Mouse (Mus musculus) erythroid progenitor cell, adult 5-6 weeks (primary cell): ENCODE results near the gene Myo5a. TPM values are rescaled to one million over a fixed set of nuclear protein-coding genes. Genes with fewer than 3 reads are reported as not detected.
"Not testable (repeated sequence)": the region's sequence is repeated elsewhere in the genome, so short reads cannot be mapped to it uniquely, and the experiment has no call there.

Experiments
- ATAC-seq: replicated peaks from 2 replicates; pipeline ENCODE4 v1.8.0; 2016; ENCODE audit warnings: moderate number of reproducible peaks, mild to moderate bottlenecking, moderate TSS enrichment, inconsistent platforms; ENCODE audit not compliant: poor library complexity, low FRiP score, severe bottlenecking
- total RNA-seq, 2 experiments: library from RNA; stranded (forward) in 1 of 2; stranded (reverse) in 1 of 2; fragments of 150-400 nt in 1 of 2; fragments of 186-747, 209-891 nt in 1 of 2; gene quantifications; 2 replicates each; pipeline versions ENCODE4 v1.2.3 to v1.2.4; 2015 to 2017; ENCODE audit warnings: low replicate concordance in 2 of 2

Gene Myo5a
- total RNA-seq, 2 experiments from 2014 or later, result 12.2 to 15.5 TPM

DNA sequence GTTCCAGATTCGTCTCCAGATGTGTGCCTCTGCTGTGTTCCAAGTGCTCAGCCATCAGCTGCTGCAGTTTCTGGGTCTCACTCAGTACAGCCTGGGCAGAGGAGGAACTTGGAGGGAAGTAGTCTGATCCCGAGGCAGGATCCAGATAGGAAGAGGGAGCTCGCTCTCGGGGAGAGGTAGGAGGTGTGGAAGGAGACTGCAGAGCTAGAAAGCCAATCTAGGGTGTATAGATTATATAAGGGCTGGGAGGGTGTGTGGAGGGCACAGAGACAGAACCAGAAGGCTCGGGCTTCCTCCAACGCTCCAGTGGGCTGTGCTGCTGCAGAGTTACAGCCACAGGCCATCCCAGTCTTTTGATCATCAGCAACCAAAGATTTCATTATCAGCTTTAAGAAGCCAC lies 172.2 kb downstream of the Myo5a start:
- no peak for ATAC-seq

DNA sequence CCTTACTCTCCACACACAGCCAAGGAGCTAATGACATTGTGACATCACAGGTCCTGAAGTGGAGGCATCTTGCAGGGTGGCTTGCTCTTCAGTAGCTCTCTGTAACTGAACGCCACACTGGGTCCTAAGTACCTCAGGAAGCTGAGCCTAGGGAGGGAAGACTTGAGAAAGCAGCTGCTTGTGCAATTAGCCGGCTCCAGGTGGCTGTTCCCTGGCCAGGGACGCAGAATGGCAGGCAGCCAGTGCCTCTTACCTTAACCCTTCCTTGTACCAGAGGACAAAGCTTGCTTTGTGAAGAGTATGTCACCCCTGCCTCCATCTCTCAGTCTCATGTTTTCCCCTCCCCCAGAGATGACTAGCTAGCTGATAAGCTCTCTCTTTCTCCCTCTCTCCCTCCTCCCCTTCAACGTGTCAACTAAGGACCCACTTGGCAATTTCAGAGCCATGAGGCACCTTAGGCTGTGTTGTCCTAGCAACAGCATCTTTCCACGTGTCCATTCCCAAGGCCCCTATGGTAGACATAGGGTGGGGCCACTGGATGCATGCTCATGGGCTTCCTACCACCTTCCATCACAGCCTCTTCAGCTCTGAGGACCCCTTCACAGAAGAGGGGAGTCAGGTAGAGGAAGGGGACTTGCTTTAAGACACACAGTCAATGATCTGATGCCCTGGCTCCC lies 173.1 kb downstream of the Myo5a start:
- no peak for ATAC-seq

DNA sequence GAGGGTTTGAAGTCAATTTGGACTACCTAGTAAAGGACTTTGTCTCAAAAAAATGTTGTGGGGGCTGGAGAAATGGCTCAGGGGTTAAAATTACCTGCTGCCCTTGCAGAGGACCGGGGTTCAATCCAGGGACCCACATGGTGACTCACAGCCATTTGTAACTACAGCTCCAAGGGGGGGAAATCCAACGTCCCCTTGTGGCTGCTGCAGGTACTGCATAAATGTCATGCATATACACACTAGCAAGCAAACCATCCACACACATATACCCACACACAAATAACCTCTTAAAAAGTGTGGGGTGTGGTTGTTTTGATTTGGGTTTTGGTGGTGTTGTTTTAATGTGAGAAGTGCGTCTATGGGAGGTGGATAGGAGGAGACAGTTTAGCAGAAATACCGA lies 173.7 kb downstream of the Myo5a start:
- no peak for ATAC-seq

DNA sequence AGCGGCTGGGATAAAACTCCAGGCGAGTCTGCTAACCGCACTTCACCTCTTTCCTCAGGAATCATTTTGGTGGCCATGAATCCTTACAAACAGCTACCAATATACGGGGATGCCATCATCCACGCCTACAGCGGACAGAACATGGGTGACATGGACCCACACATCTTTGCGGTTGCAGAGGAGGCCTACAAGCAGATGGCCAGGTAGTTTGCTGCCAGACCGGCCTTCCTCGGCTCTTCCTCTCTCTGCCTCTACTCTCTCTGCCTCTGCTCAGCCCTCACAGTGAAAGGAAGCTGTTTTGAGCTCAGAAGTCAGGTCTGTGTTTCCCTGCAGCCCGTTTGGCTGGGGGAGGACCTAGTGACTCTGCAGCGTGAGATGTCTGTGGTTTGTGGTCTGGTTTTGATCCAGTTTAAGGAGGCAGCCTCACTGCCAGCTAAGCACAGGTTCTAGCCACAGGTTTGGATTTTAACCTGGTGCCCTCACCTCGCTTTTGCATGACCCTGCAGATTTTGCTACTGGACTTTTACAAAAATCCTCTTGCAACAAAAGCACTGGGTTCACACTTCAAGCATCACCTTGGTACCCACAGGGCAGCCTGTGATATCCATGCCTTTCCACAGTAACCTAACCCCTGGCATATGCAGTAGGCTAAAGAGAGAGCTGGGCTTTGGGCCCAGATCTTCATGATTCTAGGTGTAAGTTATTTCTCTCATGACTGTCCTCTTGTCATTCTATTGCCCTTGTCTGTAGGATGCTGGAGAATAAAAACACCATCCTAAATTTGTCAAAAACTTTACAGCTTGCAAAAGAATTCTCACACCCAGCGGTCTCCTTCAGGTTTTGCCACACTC lies 175.5 kb downstream of the Myo5a start:
- no peak for ATAC-seq

DNA sequence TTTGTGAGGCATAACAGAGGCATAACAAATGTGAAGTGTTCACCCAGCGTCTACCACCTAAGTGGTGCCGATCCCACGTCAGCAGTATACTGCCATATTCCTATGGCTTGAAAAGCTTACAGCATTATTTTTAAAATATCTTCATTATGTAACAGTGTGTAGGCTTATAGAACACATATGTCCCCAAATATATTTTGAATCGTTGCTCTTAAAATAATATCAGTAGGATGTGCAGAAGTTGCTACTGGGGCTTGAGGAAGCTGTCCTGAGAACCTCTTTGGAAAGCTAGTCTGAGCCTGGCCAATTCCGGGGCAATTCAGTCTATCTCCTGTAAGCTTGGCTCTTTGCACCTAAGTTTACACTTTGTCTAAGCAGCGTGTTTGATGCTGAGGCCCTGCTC lies 177.1 kb downstream of the Myo5a start:
- ATAC-seq, result no peak

DNA sequence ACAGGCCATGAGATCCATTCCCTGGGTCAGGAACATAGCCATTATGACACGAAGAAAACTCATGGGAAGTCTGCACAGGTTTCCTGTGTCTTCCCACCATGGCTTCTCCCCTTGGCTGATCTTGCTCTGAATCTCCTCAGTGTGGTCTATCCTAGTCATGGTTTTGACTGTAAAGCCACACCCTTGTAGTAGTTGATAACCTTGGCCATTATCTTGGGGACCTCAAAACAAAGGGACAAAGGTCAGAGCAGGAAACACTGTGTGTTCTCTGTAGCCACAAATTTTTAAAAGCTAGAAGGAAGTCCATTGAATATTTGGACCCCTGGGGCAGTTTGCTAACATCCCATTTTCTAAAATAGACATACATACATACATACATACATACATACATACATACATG lies 177.5 kb downstream of the Myo5a start:
- no peak for ATAC-seq

DNA sequence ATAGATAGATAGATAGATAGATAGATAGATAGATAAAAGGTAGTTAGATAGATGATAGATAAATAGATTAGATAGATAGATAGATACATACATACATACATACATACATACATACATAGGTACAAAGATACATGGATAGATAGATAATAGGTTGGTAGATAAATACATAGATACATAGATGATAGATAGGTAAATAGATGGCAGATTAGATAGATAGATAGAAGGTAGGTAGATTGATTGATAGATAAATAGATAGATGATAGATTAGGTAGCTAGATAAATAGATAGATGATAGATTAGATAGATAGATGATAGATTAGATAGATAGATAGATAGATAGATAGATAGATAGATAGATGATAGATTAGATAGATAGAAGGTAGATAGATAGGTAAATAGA lies 178.1 kb downstream of the Myo5a start:
- ATAC-seq, result no peak

DNA sequence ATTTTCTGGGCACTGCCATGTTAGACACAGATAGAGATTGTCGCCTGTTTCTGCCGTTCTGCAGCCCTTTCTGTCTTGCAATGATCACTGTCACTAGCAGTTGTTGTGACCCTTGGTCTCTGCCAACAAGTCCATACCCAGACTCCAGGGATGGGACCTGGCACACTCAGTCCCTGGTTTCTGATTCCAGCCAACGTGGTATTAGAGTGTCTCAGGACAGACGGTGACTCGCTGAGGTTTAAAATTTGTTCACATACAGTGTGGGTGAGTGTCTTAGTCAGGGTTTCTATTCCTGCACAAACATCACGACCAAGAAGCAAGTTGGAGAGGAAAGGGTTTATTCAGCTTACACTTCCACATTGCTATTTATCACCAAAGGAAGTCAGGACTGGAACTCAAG lies 182.3 kb downstream of the Myo5a start:
- not testable (repeated sequence) for ATAC-seq

DNA sequence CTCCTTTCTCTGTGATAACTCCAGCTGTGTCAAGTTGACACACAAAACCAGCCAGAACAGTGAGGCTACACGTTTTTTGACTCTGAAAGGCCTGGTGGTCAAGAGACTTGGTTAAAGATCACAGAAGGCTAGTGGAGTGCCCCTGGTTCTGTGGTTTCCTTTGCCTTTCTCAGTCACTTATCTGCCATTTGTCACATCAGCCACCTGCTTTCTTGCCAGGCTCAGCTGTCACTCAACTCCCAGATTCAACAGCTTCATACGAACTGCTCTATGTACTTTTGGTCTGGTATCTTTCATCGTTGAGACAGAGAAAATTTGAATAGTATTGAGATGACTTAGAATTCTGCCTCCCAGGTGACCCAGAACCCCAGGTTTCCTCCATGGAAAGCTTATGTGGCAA lies 183.0 kb downstream of the Myo5a start:
- ATAC-seq, result no peak

DNA sequence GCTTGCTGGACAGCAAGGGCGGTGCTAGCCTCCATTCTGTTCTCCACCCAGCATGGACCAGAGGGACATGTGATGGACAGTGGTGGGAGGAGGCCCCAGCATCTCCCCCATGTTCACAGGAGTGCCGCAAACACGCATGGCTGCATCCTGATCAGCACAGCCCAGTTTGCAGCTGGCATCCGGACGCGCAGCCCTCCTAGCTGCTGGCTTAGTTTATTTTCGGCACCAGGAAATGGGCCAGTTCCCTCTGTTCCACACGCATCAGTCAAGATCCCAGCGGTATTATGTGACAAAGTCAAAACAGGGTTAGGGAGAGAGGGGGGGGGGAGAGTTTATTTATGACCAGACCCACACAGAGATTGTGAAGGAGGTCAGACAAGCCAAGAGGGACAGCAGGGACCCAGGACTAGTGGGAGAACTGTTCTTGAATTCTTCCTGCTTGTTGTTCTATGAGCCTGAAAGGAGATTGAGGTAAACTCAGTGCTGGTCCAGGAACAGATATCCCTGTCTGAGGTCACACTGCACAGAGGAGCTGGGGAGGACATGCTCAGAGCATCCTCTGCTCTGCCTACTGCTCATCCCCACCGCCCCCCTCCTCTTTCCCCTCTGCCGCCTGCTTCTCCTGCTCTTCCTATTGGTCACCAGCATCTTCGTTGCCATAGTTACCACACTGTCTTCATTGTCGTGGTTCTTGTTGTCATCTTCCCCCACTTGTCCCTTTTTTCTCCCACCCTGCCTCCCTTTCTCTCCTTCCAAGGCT lies 183.6 kb downstream of the Myo5a start:
- ATAC-seq, result no peak

DNA sequence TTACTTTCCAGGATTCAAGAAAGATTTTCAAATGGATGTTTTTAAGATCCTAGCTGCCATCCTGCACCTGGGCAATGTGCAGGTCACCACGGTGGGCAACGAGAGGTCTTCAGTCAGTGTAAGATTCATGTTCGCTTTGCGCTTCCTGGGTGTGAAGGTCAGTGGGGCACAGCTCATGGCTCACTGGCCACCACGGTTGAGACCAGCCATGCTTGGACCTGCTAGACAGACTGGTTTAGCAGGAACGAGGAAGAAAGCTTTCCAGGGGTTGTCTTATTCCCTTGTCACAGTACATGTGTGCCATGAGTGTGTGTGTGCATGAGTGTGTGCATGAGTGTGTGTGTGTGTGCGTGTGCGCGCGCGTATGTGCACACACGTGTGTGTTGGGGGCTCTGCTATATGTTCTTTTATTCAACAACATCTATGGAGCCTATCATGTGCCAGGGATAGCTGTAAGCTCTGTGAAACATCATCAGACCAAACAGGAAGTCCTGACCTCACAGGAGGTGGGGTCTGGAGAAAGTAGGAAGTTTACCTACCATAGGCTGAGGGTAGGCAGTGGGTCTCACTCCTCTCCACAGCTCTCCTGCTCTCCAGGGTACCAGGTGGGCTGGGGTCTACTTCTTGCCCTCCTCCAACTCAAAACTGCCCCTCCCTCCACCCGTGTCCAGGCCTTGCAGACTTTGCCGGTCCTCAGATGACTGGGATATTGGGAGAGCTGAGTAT lies 185.2 kb downstream of the Myo5a start:
- no peak for ATAC-seq

DNA sequence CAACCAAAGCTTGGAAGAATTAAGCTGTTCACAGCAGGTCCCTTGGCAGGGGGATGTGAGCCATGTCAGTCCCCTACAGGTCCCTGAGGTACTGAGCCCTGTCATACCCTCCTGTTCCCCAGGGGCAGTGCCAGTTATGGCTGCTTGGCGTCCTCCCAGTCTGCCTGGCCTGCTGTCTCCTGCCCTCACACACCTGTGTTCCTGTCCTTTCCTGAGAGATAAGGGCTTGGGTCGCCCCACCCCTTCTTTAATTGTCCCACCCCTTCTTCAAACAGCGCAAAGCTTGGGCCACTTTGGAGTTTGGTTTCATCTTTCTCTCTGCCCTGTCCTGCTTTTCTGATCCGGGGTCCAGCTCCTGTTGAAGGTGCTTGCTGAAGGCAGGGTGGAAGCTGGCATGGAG lies 188.0 kb downstream of the Myo5a start:
- no peak for ATAC-seq

DNA sequence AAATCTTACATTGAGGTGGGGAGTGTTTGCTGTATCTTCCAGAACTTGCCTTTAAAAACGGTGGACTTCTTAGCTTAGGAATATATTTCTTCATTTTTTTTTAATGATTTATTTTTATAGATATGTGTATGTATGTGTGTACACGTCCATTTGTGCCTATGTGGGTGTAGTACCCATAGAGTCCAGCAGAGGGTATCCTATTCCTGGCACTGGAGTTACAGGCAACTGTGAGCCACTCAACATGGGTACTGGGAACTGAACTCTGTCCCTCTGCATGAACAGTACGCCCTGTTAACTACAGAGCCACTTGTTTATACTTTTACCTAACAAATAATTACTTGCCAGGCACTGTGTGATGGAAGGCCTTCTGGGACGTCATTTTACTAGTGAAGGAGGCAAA lies 188.8 kb downstream of the Myo5a start:
- ATAC-seq, result no peak

DNA sequence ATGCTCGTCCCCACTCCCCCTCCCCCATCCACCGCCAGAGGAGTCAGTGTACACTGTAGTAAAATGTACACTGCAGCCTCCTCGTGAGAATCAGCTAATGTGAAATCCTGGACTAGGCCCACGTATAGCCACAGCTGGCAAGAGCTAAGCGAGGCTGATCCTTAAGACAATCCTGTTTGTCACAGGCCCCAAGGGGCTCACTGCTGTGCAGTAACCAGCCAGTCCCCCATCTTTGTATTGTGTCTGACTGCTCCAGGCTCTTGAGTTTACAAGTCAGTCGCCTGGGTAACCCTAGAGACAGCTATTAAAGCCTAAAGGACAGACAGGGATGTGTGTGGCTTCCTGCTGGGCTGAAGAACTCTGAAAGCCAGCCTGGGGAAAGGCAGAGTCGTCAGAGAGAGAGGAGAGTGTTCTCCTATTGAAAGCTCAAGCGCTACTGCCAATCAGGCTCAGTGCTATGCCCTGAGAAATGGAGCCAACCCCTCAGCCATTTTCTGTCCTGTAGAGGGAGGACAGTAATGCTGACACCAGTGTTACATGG lies 190.6 kb downstream of the Myo5a start:
- ATAC-seq, result no peak

DNA sequence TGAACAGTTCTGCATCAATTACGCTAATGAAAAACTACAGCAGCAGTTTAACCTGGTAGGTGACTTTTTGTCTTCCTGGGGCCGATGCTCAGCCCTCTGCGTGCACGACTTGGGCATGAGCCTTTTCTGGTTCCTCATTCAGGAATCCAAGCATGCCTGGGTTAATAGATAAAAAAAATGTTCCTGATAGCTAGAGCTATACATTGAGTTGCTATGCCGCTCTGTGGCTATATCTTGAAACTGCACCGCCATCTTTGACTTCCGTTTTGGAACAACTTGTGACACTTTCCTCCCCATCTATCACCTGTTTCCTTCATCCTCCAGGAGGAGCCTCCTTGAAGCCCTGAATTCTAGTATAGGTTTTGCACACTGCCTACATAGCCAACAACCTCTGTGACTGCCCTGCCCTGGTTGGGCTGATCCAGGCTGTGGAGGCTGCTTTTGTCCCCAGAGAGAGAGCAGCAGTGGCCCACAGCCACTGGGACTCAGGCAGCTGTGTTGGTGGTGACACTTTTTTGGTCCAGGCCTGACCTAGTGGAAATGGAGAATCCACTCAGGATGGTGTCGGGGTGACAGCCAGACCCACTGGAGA lies 191.5 kb downstream of the Myo5a start:
- ATAC-seq, result no peak

DNA sequence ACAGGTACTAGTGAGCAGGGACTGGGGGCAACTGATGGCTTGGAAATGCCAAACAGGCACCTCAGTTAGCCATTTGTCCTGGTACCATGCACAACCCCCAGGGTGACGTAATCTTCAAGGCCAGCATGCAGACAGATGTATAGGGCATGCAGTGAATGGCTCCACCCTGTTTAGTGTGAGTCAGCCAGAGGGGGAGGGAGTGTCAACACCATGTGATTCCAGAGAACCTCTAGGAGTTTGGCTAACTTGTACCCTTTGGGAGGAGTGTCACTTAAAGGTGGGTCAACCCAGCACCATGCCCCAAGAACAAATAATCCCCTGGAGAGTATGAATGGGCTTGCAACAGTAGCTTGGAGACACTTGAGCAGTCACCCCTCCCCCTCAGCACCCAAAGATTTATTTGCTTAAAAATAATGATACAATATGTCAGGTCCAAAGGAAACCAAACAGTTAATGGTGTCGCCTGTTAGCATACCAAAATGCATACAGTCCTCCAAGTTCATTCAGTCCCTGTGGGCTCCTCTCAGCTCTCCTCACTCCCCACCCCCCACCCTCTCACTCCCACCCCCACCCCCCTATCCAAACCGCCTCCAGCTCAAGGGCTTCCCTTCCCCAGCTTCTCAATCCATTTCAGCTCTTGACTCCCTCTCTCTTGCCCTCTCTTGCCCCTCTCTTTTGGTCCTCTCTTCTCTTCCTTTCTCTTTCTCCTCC lies 193.3 kb downstream of the Myo5a start:
- ATAC-seq, result no peak

DNA sequence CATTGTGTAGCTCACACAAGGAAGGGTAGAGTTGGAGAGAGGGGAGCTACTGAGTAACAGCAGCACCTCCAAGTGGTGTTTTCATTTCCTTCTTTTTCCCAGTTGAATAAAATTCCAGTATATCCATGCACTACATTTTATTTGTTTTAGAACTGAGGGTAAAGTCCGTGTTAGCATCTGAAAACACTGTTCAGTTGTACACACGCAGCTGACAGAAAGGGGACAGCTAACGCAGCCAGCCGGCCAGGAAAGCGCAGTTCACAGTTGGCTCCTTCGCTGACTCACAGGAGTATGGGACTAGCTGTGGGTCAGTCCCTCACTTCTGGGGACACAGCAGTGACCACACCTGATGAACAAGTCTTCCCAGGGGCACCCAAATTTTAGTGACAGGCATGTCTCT lies 196.3 kb downstream of the Myo5a start:
- ATAC-seq, result no peak

DNA sequence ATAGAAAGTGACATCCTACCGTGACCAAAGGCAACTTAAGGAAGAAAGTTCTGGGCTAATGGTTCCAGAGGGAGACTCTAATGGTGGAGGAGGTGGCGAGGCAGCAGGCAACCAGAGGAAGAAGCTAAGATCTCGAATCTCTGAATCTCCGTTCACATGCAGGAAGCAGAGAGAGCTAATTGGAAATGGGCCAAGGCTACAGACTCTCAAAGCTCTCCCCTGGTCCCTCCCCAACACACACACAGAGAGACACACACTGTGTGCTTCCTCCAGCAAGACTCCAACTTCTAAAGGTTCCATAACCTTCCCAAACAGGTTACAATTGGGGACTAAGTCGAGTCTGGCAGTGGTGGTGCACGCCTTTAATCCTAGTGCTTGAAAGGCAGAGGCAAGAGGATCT lies 199.6 kb downstream of the Myo5a start:
- ATAC-seq, result no peak

DNA sequence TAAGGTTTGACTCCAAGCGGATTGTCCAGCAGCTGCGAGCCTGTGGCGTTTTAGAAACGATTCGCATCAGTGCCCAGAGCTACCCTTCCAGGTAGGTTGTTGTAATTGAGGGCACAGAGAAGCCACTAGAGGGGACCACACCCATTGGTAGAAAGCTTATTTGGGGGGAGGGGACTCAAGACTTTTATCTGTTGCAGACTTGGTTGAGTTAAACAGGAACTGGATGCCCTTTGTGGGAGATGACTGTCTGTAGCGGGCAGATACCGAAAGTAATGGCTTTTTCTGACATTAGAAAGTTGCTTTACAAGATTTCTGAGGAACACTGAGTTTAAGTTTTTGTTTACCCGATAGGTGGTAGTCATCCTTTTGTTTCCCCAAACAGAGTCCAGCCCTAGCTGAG lies 200.7 kb downstream of the Myo5a start:
- ATAC-seq, result no peak
